In the genomic region with DNA sequence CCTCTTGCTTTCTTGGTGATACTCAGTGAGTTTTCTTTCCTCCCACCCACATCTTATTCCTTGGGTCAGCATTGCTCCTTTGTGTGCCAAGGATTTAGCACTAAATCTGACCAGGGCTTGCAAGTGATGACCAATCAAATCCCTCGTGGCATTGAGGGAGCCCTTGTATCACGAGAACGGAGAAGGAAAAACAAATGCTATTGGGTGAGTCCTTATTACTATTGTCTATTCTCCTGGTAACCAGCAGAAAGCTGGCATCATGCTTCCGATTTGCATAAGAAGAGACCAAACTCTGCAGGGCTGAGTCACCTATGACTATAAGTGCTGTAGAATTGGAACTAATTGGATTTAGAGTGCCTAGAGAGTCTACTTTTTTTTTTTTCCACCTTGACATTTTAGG, we compare ENCODE assay signal across 15 mouse cellular contexts.
DNase-seq lines count a peak whose midpoint lies in the region; ATAC-seq and TF ChIP-seq lines count a peak whose summit lies in the region.
"Had no signal": no experiment of that assay in that cellular context is flagged by ENCODE, and none has a peak within 500 bp of the region (broad histone marks: within the 10 kb centered on the region; RNA-seq: fewer than 3 reads in every experiment).

No protein-coding gene starts in this region.

- no peak for ATAC-seq in heart, embryonic 12.5 days (ENCODE audit: insufficient number of reproducible peaks, low FRiP score)
- ATAC-seq in midbrain, embryonic 14.5 days (ENCODE audit: low FRiP score, low TSS enrichment), result no peak
- ATAC-seq in forebrain, postnatal 0 days, result peak; percentile 23; the same call in 1 of the 2 replicates
- ATAC-seq: liver, embryonic 12.5 days; Patski had no signal

- no peak for TF ChIP-seq CTCF in forebrain, postnatal 0 days (IDR thresholded peaks at IDR 0.05; ENCODE audit: low read depth)

- H3K9ac ChIP-seq in heart, embryonic 12.5 days, result no peak overlapping the region
- no peak overlapping the region for H3K9ac ChIP-seq in midbrain, embryonic 14.5 days (replicated peaks; ENCODE audit: low read length)
- H3K9ac ChIP-seq in forebrain, postnatal 0 days, result no peak overlapping the region
- H3K9ac ChIP-seq: embryonic facial prominence, embryonic 15.5 days; hindbrain, embryonic 15.5 days; limb, embryonic 12.5 days; liver, embryonic 12.5 days had no signal

- no peaks in the 10 kb centered on the region for H3K27me3 ChIP-seq in heart, embryonic 12.5 days (replicated peaks)
- no peaks in the 10 kb centered on the region for H3K27me3 ChIP-seq in midbrain, embryonic 14.5 days (ENCODE audit: control insufficient read depth, insufficient read depth, low read length)
- H3K27me3 ChIP-seq in midbrain, embryonic 10.5 days (ENCODE audit: low read depth, poor library complexity, severe bottlenecking), result no peaks in the 10 kb centered on the region
- no peaks in the 10 kb centered on the region for H3K27me3 ChIP-seq in forebrain, postnatal 0 days (ENCODE audit: insufficient read depth, low read length)
- H3K27me3 ChIP-seq: embryonic facial prominence, embryonic 15.5 days; hindbrain, embryonic 15.5 days; limb, embryonic 12.5 days; liver, embryonic 12.5 days; Patski had no signal

- no peaks in the 10 kb centered on the region for H3K36me3 ChIP-seq in heart, embryonic 12.5 days
- H3K36me3 ChIP-seq in midbrain, embryonic 14.5 days (ENCODE audit: control insufficient read depth, insufficient read depth, low read length), result no peaks in the 10 kb centered on the region
- no peaks in the 10 kb centered on the region for H3K36me3 ChIP-seq in midbrain, embryonic 10.5 days
- H3K36me3 ChIP-seq in forebrain, postnatal 0 days (ENCODE audit: insufficient read depth), result no peaks in the 10 kb centered on the region
- H3K36me3 ChIP-seq: embryonic facial prominence, embryonic 15.5 days; hindbrain, embryonic 15.5 days; limb, embryonic 12.5 days; liver, embryonic 12.5 days had no signal

- no peak overlapping the region for H3K27ac ChIP-seq in heart, embryonic 12.5 days (ENCODE audit: poor library complexity, severe bottlenecking)
- H3K27ac ChIP-seq in midbrain, embryonic 14.5 days (replicated peaks; ENCODE audit: low read depth, low read length), result no peak overlapping the region
- H3K27ac ChIP-seq in midbrain, embryonic 10.5 days (replicated peaks), result no peak overlapping the region
- H3K27ac ChIP-seq in forebrain, postnatal 0 days (ENCODE audit: low read depth, low read length), result no peak overlapping the region
- H3K27ac ChIP-seq: embryonic facial prominence, embryonic 15.5 days; gastrocnemius, adult 2 months; hindbrain, embryonic 15.5 days; limb, embryonic 12.5 days; liver, embryonic 12.5 days had no signal

- H3K4me1 ChIP-seq in heart, embryonic 12.5 days (replicated peaks), result peaks cover 20% of the 10 kb centered on the region
- no peaks in the 10 kb centered on the region for H3K4me1 ChIP-seq in midbrain, embryonic 14.5 days (ENCODE audit: control insufficient read depth, insufficient read depth, low read length)
- H3K4me1 ChIP-seq in midbrain, embryonic 10.5 days, result no peaks in the 10 kb centered on the region
- H3K4me1 ChIP-seq in forebrain, postnatal 0 days (ENCODE audit: insufficient read depth), result peaks cover 7% of the 10 kb centered on the region; the same call in 1 of the 2 replicates
- H3K4me1 ChIP-seq: embryonic facial prominence, embryonic 15.5 days; hindbrain, embryonic 15.5 days; limb, embryonic 12.5 days; liver, embryonic 12.5 days had no signal

- DNase-seq in heart, adult 11 months, result peak; percentile 61
- DNase-seq in midbrain, embryonic 14.5 days, result peak; percentile 33
- no peak for DNase-seq in midbrain, embryonic 10.5 days (ENCODE audit: low spot score)
- DNase-seq in brain, adult 2 months (ENCODE audit: low read depth, low spot score), result peak; percentile 73
- peak; percentile 43 for DNase-seq in forebrain, postnatal 0 days
- no peak for DNase-seq in ovary, postnatal 14 days (ENCODE audit: low spot score)
- DNase-seq: gastrocnemius, adult 2 months; heart, postnatal 36 days; lung, adult 2 months had no signal

- 87% methylated on average over 4 of the region's 4 CpGs for WGBS in heart, embryonic 12.5 days
- 58% methylated on average over 4 of the region's 4 CpGs for WGBS in midbrain, embryonic 14.5 days
- 89% methylated on average over 4 of the region's 4 CpGs for whole genome bisulfite sequencing in midbrain, embryonic 10.5 days
- WGBS in forebrain, postnatal 0 days, result 29% methylated on average over 4 of the region's 4 CpGs

- H3K9me3 ChIP-seq in heart, embryonic 12.5 days (replicated peaks), result no peaks in the 10 kb centered on the region; the same call in 1 of the 2 replicates
- no peaks in the 10 kb centered on the region for H3K9me3 ChIP-seq in midbrain, embryonic 14.5 days (ENCODE audit: control insufficient read depth, low read length)
- H3K9me3 ChIP-seq in midbrain, embryonic 10.5 days (replicated peaks), result no peaks in the 10 kb centered on the region
- no peaks in the 10 kb centered on the region for H3K9me3 ChIP-seq in forebrain, postnatal 0 days (ENCODE audit: low read length)
- H3K9me3 ChIP-seq: embryonic facial prominence, embryonic 15.5 days; hindbrain, embryonic 15.5 days; limb, embryonic 12.5 days; liver, embryonic 12.5 days had no signal

- H3K4me3 ChIP-seq in heart, embryonic 12.5 days, result no peak overlapping the region
- H3K4me3 ChIP-seq in midbrain, embryonic 14.5 days (replicated peaks; ENCODE audit: low read depth, low read length), result no peak overlapping the region
- H3K4me3 ChIP-seq in midbrain, embryonic 10.5 days, result no peak overlapping the region
- H3K4me3 ChIP-seq in forebrain, postnatal 0 days (ENCODE audit: low read depth, low read length), result no peak overlapping the region
- H3K4me3 ChIP-seq: embryonic facial prominence, embryonic 15.5 days; gastrocnemius, adult 2 months; hindbrain, embryonic 15.5 days; limb, embryonic 12.5 days; liver, embryonic 12.5 days had no signal

- H3K4me2 ChIP-seq in heart, embryonic 12.5 days, result no peak overlapping the region
- H3K4me2 ChIP-seq in midbrain, embryonic 14.5 days (ENCODE audit: low read length), result no peak overlapping the region
- H3K4me2 ChIP-seq in forebrain, postnatal 0 days (ENCODE audit: low read depth), result no peak overlapping the region
- H3K4me2 ChIP-seq: embryonic facial prominence, embryonic 15.5 days; hindbrain, embryonic 15.5 days; limb, embryonic 12.5 days; liver, embryonic 12.5 days had no signal

Comparison
In these comparisons a context has a peak if more than half of its experiments do, and no peak if none do; other contexts are left out.
1. DNase-seq: peak in heart, adult 11 months (single experiment), midbrain, embryonic 14.5 days (single experiment), brain, adult 2 months (single experiment) and forebrain, postnatal 0 days (single experiment); none in midbrain, embryonic 10.5 days (single experiment) and ovary, postnatal 14 days (single experiment).